Mouse (Mus musculus): ENCODE measurements around the gene Ramp2. TPM values are rescaled to one million over a fixed set of nuclear protein-coding genes. Genes with fewer than 3 reads are reported as not detected.

Ramp2 gene
- 32.6 and 33.5 TPM in 2 replicates for polyA plus RNA-seq (2016; fragmentation: Nextera tagmentation; extraction: Ambion mirVana)

DNA sequence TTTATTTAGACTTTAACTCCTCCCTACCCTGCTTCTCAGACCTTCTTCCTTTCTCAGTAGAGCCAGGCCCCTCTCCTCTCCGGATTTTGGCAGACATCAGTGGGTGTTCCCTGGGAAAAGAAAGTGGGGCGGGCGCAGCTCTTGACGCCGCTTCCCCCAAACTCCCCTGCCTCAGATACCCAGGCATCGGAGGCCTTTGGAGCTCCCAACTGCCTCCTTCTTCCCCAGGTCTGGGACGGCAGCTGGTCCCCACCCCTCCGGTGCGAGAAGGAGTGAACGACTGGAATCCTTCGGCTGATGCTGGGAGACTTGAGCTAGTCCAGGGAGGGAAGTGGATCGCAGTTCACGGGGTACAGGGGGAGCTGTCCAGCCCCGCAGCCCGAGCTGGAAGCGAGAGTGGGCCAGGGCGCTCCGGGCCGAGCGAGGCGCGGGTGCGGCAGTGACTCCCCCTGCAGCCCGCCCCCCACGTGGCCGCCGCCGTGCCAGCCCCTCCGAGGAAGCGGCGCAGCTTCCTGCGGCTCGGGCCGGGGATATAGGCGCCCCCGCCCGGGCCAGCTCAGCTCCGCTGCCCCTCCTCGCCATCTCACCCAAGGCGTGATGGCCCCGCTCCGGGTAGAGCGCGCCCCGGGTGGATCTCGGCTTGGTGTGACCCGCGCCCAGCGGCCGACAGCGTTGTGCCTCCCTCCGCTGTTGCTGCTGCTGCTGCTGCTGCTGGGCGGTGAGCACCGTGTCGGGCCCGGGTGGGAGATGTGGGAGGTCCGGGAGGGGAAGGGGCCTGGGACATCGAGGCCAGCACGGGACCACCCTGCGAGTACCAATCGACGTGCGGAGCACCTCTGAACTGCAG is at the start of gene Ramp2:
Gene Ramp2 (plus strand): TSS at position 174 of the 847 bp plus-strand sequence.
- peak within 1 kb of the TSS; percentile 55 for H3K9ac ChIP-seq
- peak within 1 kb of the TSS; percentile 17 for H3K27ac ChIP-seq
- no peak for ATAC-seq
- H3K27me3 ChIP-seq (replicated peaks) = peaks cover 78% of the 10 kb centered on the region
- peak within 1 kb of the TSS; percentile 50 for H3K4me3 ChIP-seq
- H3K36me3 ChIP-seq = no peaks in the 10 kb centered on the region
- peaks cover 38% of the 10 kb centered on the region for H3K4me1 ChIP-seq
- H3K4me2 ChIP-seq = peak within 1 kb of the TSS; percentile 70
- H3K9me3 ChIP-seq (replicated peaks) = no peaks in the 10 kb centered on the region
- 1% methylated on average over 60 of the region's 63 CpGs for WGBS (ENCODE audit: insufficient replicate concordance)

DNA sequence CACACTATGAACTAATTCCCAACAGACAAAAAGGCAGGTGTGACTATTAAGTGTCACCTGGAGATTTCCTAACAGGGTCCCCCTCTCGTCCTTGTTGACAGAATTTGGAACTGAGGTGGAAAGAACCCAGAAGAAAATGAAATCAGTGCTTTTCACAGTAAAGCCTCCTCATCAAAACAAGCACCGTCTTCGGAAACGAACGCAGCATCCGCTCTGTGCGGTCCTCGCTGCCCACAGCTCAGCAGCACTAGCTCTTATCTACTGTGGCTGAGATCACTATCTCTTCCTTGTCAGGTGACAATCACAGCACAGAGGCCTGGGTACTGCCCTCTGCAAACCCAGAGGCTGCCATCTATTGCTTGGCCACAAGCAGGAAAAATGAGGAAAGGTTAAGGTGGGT is 49.7 kb upstream of the Ramp2 start:
- Histone ChIP-seq H3K36me3 (peaks cover 65% of the 10 kb centered on the region), H3K4me1 (peaks cover 31% of the 10 kb centered on the region), H3K27me3 (replicated peaks) (no peaks in the 10 kb centered on the region), H3K9ac (no peak overlapping the region), H3K4me2 (no peak overlapping the region), H3K27ac (no peak overlapping the region), H3K4me3 (no peak overlapping the region), H3K9me3 (replicated peaks) (no peaks in the 10 kb centered on the region)
- ATAC-seq = no peak
- WGBS (ENCODE audit: insufficient replicate concordance) = 76% methylated on average over 8 of the region's 8 CpGs

DNA sequence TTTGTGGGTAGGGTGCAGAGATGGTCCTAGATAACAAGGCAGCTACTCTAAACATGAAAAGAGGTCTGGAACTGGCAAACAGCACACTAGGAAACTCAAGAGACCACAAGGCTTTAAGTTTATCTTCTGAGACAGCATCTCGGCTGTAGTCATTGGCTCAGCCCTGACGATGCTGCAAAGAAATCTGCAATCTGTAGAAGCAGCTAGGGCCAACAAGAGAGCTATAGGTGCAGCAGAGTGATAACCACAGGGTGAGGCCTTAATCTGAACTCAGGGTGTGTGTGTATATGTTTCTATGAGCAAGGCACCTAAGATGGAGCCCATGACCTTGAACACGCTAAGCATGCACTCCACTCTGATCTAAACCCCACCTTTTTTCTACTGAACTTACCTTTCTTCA is 46.3 kb upstream of the Ramp2 start:
- Histone ChIP-seq H3K9ac (no peak overlapping the region; the same call in 1 of the 2 replicates), H3K27ac (0 out of 2 replicates have a peak overlapping the region, but pooled peaks have one; percentile 11), H3K27me3 (replicated peaks) (no peaks in the 10 kb centered on the region), H3K4me2 (peak overlapping the region; percentile 19), H3K9me3 (replicated peaks) (no peaks in the 10 kb centered on the region), H3K4me3 (no peak overlapping the region), H3K4me1 (peaks cover 22% of the 10 kb centered on the region), H3K36me3 (peaks cover 67% of the 10 kb centered on the region)
- peak; percentile 88 for ATAC-seq
- 48% methylated on average over 3 of the region's 3 CpGs for WGBS (ENCODE audit: insufficient replicate concordance)

DNA sequence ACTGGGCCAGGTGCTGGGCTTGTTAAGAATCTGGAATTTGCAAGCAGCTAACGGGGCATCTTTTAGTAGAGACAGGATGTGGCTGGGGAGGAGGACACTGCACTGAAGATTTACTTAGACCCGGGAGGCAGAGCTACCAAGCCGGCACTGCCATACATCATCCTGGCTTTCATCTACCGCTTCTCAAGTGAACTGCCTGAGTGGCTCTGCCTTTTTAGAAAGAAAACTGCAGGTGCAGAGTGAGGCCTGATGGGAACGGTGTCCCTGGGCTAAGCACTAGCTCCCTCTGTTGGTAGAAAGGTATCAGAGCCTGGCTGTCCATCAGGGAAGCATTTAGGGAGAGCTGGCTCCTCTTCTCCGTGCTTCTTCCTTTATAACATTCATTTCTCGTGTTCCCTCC is 44.8 kb upstream of the Ramp2 start:
- WGBS (ENCODE audit: insufficient replicate concordance) = 38% methylated on average over 7 of the region's 7 CpGs
- no peak overlapping the region for H3K4me3 ChIP-seq
- no peaks in the 10 kb centered on the region for H3K9me3 ChIP-seq (replicated peaks)
- no peak overlapping the region for H3K4me2 ChIP-seq
- H3K4me1 ChIP-seq = peaks cover 22% of the 10 kb centered on the region
- peaks cover 73% of the 10 kb centered on the region for H3K36me3 ChIP-seq
- H3K27ac ChIP-seq = 0 out of 2 replicates have a peak overlapping the region, but pooled peaks have one; percentile 23
- no peaks in the 10 kb centered on the region for H3K27me3 ChIP-seq (replicated peaks)
- no peak for ATAC-seq
- H3K9ac ChIP-seq = no peak overlapping the region

DNA sequence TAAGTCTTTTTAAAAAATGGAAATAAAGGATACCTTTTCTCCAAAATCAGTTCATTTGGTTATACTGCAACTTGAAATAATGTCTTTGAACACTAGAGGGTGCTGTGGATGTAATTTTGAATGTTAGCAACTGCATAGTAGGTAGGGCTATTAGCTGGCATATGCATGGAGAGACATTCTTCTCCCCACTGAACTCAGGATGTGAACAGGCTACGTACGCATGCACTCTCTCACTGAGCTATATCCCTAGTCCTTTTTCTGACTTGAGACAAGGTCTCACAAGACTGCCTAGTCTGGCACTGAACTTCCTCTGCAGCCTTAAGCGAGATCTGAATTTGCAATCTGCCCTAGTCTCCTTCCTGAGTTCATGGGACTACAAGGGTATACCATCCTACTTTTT is 33.9 kb upstream of the Ramp2 start:
- H3K4me2 ChIP-seq = no peak overlapping the region
- H3K9me3 ChIP-seq (replicated peaks) = no peaks in the 10 kb centered on the region
- H3K36me3 ChIP-seq = peaks cover 79% of the 10 kb centered on the region
- H3K27me3 ChIP-seq (replicated peaks) = no peaks in the 10 kb centered on the region
- H3K9ac ChIP-seq = no peak overlapping the region
- no peak overlapping the region for H3K27ac ChIP-seq
- WGBS (ENCODE audit: insufficient replicate concordance) = 36% methylated on average over 3 of the region's 3 CpGs
- H3K4me1 ChIP-seq = no peaks in the 10 kb centered on the region
- no peak overlapping the region for H3K4me3 ChIP-seq
- no peak for ATAC-seq

DNA sequence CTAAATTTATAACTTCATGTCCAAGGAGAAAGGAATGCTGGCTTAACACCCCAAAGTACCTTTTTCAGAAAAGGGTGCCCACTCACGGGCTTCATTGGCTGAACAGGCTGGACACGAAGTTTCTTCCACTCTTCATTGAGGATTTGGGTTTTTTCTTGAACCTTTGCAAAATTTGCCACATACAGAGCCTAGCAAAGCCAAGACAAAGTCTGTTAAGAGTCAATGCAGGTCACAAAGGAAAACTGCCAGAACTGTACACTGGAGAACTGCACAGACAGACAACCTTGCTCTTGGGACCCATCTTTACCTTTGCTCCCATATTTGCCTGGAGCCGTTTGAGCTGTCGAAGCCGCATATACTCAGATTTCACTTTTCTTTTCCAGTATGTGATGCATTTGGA is 28.9 kb upstream of the Ramp2 start:
- no peak overlapping the region for H3K4me2 ChIP-seq
- no peak overlapping the region for H3K27ac ChIP-seq
- H3K36me3 ChIP-seq = peaks cover 52% of the 10 kb centered on the region
- peaks cover 5% of the 10 kb centered on the region for H3K4me1 ChIP-seq
- WGBS (ENCODE audit: insufficient replicate concordance) = 85% methylated on average over 5 of the region's 5 CpGs
- ATAC-seq = no peak
- H3K9me3 ChIP-seq (replicated peaks) = no peaks in the 10 kb centered on the region
- no peak overlapping the region for H3K4me3 ChIP-seq
- no peaks in the 10 kb centered on the region for H3K27me3 ChIP-seq (replicated peaks)
- H3K9ac ChIP-seq = no peak overlapping the region

DNA sequence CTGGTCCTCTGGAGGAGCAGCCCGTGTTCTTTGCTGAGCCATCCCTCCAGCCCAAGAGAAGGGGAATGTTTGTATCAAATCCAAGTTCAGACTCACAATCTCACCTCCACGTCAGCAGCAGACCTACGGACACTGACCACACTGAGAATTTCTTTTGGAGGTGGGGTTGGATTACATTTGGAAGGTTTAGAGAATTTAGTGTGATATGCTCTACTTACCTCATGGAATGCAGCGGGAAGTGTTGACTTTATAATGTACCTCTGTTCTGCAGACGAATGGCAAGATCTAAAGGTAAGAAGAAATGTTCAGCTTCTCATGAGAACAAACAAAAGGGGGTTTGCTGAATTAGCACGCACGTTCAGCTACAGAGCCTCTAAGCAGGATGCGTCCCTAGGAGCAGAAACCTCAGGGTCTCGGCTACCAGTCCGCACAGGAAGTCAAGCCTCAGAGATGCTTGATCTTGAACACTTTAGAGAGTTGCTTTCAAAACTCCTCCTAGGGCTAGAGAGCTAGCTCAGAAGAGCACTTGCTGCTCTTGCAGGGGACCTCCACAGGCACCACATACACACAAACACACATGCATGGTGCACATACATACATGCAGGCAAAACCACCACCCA is 27.3 kb upstream of the Ramp2 start:
- H3K9me3 ChIP-seq (replicated peaks) = no peaks in the 10 kb centered on the region
- no peak for ATAC-seq
- WGBS (ENCODE audit: insufficient replicate concordance) = 56% methylated on average over 10 of the region's 10 CpGs
- no peak overlapping the region for H3K9ac ChIP-seq
- no peak overlapping the region for H3K4me3 ChIP-seq
- peaks cover 5% of the 10 kb centered on the region for H3K4me1 ChIP-seq
- no peak overlapping the region for H3K4me2 ChIP-seq
- H3K27me3 ChIP-seq (replicated peaks) = no peaks in the 10 kb centered on the region
- H3K27ac ChIP-seq = no peak overlapping the region
- H3K36me3 ChIP-seq = peaks cover 40% of the 10 kb centered on the region

DNA sequence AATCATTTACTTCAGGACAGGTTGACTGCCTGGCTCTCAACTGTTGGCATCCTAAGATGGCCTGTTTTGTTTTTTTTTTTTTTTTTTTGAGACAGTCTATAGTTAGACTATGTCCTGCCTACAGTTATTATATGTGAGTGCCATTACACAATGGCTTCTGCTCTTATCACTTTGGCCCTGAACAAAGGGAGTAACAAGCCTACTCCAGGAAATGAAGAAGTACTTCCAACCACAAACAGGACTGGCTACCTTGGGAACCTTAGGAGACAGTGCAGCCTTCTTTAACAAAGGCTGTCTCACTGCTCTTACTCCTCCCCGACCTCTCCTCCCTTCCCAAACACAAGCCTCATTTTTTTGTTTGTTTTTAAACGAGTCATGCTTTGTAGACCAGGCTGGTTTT is 25.0 kb upstream of the Ramp2 start:
- peaks cover 24% of the 10 kb centered on the region for H3K4me1 ChIP-seq
- H3K36me3 ChIP-seq = peaks cover 20% of the 10 kb centered on the region
- H3K9ac ChIP-seq = no peak overlapping the region
- H3K27ac ChIP-seq = no peak overlapping the region
- no peak overlapping the region for H3K4me2 ChIP-seq
- no peaks in the 10 kb centered on the region for H3K9me3 ChIP-seq (replicated peaks)
- H3K27me3 ChIP-seq (replicated peaks) = no peaks in the 10 kb centered on the region
- WGBS (ENCODE audit: insufficient replicate concordance) = 23% methylated on average over 2 of the region's 2 CpGs
- ATAC-seq = no peak
- H3K4me3 ChIP-seq = no peak overlapping the region

DNA sequence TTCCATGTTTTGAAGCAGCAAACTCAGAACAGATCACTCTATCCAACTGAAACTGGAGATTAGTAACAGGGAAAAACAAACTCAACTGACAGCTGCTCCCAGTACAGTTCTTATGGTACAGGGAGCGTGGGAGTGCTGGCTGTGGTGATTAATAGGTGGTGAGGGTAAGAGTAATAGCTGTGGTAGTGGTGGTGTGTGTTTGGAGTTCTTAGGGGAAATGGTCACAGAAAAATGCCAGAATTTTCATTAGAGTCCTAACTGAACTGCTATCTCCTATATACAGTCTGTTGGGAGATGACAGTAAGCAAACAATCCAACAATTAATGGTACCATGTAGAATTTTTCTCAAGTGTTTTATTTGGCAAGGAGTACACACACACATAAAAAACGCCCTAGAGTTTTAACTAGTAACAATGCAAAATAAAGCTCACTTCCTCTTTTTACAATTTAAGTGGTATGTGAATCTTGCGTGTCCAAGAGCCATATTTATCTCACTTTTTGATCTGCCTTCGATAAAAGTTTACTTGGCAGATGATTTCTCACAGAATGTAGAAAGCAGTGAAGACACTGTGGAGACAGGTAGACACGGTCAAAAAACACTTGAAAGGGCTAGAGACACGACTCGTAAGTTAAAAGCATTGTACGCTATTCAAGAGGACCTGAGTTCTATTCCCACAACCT is 24.4 kb upstream of the Ramp2 start:
- H3K9ac ChIP-seq = no peak overlapping the region
- 59% methylated on average over 8 of the region's 8 CpGs for WGBS (ENCODE audit: insufficient replicate concordance)

DNA sequence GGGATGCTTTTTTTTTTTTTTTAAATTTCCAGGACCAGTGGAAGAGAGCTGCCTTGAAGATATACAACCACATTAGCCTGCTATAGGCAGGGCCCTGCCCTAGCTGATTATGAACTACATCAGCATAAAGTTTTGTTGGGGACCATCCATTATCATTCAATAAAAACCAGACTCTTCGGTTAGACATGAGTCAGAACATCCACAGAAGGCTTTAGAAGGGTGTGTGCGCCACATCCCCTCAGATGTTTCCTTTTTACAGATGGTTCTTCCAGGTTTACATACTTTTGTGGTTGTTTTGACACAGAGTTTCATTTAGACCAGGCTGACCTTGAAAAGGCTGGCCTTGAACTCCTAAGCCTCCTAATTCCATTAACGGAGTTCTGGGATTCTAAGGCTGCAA is 21.5 kb upstream of the Ramp2 start:
- H3K9ac ChIP-seq = no peak overlapping the region
- H3K36me3 ChIP-seq = no peaks in the 10 kb centered on the region
- H3K9me3 ChIP-seq (replicated peaks) = no peaks in the 10 kb centered on the region
- ATAC-seq = no peak
- no peak overlapping the region for H3K27ac ChIP-seq
- peaks cover 30% of the 10 kb centered on the region for H3K4me1 ChIP-seq
- H3K4me2 ChIP-seq = 0 out of 2 replicates have a peak overlapping the region, but pooled peaks have one; percentile 91
- peaks cover 22% of the 10 kb centered on the region for H3K27me3 ChIP-seq (replicated peaks)
- 75% methylated on average over 3 of the region's 3 CpGs for WGBS (ENCODE audit: insufficient replicate concordance)
- no peak overlapping the region for H3K4me3 ChIP-seq

More for the DNA sequence above, 24.4 kb upstream of the Ramp2 start:
- Histone ChIP-seq H3K27ac (no peak overlapping the region), H3K9me3 (replicated peaks) (no peaks in the 10 kb centered on the region), H3K27me3 (replicated peaks) (no peaks in the 10 kb centered on the region), H3K4me3 (no peak overlapping the region), H3K36me3 (peaks cover 15% of the 10 kb centered on the region), H3K4me2 (no peak overlapping the region), H3K4me1 (peaks cover 27% of the 10 kb centered on the region)
- no peak for ATAC-seq

DNA sequence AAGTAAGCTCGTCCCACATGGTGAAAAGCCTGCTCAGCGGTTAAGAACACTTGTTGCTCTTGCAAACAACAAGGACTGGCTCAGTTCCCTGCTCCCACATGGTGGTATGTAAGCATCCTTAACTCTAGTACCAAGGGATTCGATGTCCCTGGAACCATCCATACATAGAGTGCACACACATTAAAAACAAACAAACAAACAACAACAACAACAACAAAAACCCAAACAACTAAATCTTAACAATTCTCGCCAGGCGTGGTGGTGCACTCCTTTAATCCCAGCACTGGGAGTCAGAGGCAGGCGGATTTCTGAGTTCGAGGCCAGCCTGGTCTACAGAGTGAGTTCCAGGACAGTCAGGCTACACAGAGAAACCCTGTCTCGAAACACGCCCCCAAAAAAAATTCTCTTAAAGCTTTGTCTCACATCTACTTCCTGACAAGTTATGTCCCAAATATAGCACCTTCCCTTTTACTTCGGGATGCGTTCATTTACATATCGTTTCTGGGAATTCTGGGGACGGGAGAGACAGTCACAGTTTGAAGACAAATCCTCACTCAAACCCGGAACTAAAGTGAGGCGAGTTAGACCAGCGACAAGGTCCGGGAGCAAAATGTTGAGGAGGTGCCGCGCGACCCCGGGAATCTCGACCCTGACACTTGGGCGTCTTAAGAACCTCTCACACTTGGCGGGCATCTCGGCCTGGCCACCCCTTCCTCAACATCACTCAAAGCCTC is 20.3 kb upstream of the Ramp2 start:
- H3K4me1 ChIP-seq = peaks cover 31% of the 10 kb centered on the region
- H3K4me3 ChIP-seq = peak overlapping the region; percentile 89
- peak overlapping the region; percentile 91 for H3K4me2 ChIP-seq
- 16% methylated on average over 25 of the region's 25 CpGs for WGBS (ENCODE audit: insufficient replicate concordance)
- no peak for ATAC-seq
- peak overlapping the region; percentile 95 for H3K9ac ChIP-seq
- H3K36me3 ChIP-seq = no peaks in the 10 kb centered on the region
- H3K27ac ChIP-seq = peak overlapping the region; percentile 83
- H3K27me3 ChIP-seq (replicated peaks) = peaks cover 34% of the 10 kb centered on the region
- H3K9me3 ChIP-seq (replicated peaks) = no peaks in the 10 kb centered on the region
